Mouse (Mus musculus) inflammation-experienced regulatory T-cells, adult 6 months (primary cell): ENCODE results near the gene Trim15. TPM values are rescaled to one million over a fixed set of nuclear protein-coding genes. Genes with fewer than 3 reads are reported as not detected.
A peak's percentile ranks its signal among the peaks of the same experiment; 100 is the strongest.
"Not testable (repeated sequence)": the region's sequence is repeated elsewhere in the genome, so short reads cannot be mapped to it uniquely, and the experiment has no call there.

Experiments used
- ATAC-seq: one replicate; pipeline ENCODE4 v1.8.0; 2017
- polyA plus RNA-seq, 3 experiments: library from polyadenylated mRNA; unstranded; fragments of 100-300 nt; shearing (Covaris generic); gene quantifications; one replicate each; pipeline ENCODE4 v1.2.1; 2017

Gene Trim15
- polyA plus RNA-seq, result under 1 TPM; 0.32 to 0.47 (median 0.33) TPM

- no peak for ATAC-seq
Observed at GRCm38 (mm10) chr17:36866719-36867527, at the start of gene Trim15. TSS of gene Trim15 (minus strand) at chr17:36867210.

- ATAC-seq, result no peak
Observed at GRCm38 (mm10) chr17:36915076-36915475, 48.1 kb upstream of the Trim15 start.

DNA sequence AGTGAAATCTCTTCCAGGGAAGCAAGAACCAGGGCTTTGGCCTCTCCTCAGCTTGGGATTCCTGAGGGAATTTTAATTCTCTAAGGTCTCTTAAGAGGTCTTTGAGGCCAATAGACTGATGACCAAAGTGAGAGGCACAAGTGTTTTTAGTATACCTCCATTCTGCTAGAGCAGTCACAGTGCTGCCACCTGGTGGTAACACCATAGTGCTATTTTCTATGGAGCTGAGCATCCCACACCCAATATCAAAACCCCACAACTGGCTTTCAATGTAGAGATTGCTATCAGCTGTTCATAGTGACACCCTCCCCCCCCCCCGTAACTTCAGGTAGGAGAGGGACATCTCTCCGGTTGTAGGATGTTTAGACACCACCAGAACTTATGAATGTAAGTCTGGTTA is 47.1 kb upstream of the Trim15 start:
- peak; percentile 52 for ATAC-seq

DNA sequence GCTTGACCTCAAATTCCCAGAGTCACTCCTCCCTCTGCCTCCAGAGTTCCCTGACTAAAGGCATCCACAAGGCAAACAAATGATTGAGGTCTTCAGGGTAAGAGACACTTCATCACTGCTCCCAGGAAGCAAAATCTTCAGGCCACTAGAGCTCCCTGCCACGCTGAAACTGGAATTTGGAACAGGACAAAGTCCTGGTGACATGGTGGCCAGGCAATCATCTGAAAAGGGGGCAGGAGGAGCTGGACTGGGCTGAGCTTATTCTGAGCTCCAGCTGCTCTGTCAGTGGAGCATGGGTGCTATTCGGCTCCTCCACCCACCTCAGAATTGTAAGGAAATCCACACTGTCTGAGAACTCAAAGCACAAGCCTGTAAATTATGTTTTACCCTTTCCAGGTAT is 45.0 kb upstream of the Trim15 start:
- ATAC-seq, result no peak

DNA sequence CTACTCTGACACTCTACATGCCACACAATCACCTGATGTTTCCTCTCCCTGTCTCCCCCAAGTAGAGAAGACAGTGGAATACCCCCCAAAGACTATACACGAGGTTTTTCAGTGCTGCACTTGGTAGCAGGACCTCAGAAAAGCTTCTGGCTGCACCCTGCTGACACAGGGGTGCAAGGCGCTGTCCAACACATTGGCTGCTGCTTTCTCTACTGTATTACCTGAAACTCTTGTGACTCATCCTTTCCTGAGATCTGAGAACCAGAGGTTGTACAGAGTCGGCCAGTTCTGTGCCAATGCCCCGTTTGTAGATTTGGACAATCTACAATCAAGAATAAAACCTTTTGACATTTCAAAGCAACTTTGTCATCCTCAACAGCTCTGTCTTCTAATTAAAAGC is 42.8 kb upstream of the Trim15 start:
- no peak for ATAC-seq

GRCm38 (mm10) chr17:36908235-36908634 is 41.2 kb upstream of the Trim15 start:
- ATAC-seq, result no peak

DNA sequence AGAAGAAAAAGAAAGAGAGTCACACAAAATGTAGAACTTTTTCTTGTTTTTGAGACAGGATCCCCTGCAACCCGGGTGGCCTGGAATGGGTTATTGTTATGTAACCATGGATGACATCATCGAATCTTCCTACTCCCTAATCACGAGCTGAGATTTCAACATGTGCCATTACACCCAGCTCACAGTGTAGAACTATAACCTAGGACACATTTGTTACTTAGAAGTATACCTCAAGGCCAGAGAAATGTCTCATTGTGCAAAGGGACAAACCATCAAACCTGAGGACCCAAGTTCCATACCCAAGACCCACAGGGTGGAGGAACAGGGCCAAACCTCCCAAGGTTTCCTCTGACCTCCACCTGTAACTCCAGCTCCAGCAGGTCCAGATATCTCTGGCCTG is 36.6 kb upstream of the Trim15 start:
- ATAC-seq, result no peak

DNA sequence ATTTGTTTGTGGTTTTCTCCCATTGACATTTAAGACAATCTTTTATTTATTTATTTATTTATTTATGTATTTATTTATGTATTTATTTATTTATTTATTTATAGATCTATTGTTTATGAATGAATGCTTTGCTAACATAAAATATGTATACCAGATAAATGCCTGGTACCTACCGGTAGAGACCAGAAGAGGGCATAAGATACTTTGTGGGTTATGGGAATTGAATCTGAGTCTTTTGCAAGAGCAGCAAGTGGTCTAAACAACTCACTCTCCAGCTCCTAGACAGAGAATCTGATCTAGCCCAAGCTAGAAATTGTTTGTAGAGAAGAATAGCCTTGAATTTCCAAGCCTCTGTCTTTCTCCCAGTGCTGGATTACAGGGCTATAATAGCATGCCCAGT is 33.7 kb upstream of the Trim15 start:
- no peak for ATAC-seq

DNA sequence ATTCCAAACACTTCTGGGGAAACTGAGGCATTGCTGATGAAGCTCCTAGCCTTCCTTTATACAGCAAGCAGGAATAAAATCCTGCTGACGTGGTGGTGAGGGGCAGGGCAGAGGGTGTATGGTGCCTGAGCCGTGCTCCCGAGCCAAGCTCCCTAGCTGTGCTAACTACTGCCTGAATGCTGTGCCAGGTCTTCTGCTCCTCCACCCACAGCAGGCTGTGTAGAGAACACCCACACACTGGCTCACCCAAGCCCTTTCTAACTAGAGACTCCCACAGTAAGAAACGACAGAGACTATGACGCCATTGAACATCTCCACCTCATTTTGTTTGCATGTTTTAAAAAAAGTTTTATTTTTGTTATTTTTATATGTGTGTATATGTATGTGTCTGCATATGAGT is 33.0 kb upstream of the Trim15 start:
- ATAC-seq, result no peak

- ATAC-seq, result no peak
Observed at GRCm38 (mm10) chr17:36899376-36899775, 32.4 kb upstream of the Trim15 start.

DNA sequence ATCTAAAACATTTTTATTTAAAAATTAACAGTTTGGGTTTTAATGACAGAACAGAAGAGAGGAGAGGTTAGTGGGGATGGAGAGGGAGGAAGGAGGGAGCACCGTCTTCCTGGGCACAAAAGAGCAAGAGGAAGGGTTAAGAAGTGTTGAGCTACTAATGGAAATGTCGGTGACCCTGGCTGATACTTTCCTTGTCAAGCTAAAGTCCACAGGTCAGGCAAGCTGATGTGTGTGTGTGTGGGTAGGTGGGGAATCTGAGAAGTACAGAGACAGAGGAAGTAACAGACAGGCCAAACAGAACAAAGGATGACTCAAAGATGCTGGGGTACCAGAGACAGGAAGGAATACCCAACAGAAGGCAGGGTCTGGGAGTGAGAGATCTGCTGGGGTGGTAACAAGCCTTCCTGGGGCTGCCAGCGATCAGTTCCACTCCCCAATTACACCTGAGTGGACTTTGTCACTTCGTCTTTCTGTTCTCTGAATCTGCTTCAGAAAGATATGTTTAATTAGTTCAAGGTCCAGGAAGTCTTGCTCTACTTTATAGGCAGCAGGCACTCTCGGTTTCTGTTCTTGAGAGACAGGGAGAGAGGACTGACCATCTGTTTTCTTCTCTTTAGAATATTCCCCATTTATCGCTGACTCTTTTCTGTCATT is 30.7 kb upstream of the Trim15 start, which contains the start of gene Trim31:
Gene Trim31, plus strand, starts transcription at position 567 of the 654 bp plus-strand sequence.
- ATAC-seq, result no peak

- no peak for ATAC-seq
Observed at GRCm38 (mm10) chr17:36897065-36897464, 30.1 kb upstream of the Trim15 start.

- no peak for ATAC-seq
Observed at GRCm38 (mm10) chr17:36896583-36896982, 29.6 kb upstream of the Trim15 start.

DNA sequence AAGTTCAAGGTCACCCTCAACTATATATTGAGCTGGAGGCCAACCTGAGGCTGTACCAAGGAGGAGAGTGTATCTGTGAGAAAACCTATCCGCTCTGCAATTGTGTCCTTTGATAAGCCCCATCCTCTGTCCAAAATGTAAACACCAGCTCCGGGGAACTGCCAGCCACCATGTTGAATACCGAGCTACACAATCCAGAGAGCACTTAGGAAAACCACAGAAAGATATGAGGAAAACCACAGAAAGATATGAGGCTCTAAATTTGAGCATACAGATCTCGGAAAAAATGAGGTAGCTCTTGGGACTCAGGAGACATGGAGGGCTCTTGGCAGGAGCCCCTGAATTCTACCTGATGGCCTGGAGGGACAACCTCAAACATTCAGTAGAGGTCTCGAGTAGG is 26.4 kb upstream of the Trim15 start:
- no peak for ATAC-seq

- ATAC-seq, result peak; percentile 74
Observed at GRCm38 (mm10) chr17:36892362-36892761, 25.4 kb upstream of the Trim15 start.

DNA sequence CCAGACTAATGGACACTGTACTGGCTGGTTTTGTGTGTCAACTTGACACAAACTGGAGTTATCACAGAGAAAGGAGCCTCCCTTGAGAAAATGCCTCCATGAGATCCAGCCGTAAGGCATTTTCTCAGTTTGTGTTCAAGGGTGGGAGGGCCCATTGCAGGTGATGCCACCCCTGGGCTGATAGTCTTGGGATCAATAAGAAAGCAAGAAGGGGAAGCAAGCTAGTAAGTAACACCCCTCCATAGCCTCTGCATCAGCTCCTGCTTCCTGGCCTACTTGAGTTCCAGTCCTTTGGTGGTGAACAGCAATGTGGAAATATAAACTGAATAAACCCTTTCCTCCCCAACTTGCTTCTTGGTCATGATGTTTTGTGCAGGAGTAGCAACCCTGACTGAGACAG is 24.5 kb upstream of the Trim15 start:
- ATAC-seq, result not testable (repeated sequence)

DNA sequence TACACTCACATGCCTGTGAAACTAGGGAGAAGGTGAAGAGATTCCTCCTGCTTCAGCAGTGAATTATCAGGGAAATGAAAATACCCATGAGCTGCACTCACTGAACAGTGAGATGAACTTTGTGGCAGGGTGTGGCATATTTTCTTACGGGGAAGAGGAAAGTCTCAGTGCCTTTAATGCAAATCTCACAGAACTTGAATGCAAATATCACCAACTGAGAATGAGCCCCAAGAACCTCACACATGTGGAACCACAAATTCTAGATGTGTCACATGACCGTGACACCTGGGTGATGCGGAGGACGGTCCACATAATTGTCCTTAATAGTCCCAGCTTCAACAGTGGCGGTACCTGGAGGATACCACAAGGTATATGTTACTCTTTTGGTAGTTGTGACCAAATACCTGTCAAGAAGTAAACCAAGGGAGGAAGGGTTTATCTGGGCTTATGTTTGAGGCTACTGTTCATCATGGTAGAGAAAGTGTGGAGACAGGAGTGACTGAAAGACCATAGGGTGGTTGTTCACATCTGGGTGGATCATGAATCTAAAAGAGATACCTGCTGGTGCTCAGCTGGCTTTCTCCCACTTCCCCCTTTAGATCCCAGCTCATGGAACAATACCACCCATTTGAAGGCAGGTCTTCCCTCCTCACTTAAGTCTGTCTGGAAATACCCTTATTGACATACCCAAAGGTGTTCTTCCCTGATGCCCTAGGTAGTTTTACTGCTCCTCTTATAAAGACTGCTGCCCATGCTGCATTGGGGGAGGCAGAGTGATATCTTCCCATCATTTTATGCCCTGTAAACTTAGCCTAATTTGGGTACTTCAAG is 23.3 kb upstream of the Trim15 start, which contains the start of gene Trim40:
Gene Trim40, minus strand, starts transcription at position 51 of the 831 bp plus-strand sequence.
- no peak for ATAC-seq

- ATAC-seq, result no peak
Observed at GRCm38 (mm10) chr17:36885132-36885790, 18.3 kb upstream of the Trim15 start.

GRCm38 (mm10) chr17:36883350-36883749 is 16.3 kb upstream of the Trim15 start:
- no peak for ATAC-seq

DNA sequence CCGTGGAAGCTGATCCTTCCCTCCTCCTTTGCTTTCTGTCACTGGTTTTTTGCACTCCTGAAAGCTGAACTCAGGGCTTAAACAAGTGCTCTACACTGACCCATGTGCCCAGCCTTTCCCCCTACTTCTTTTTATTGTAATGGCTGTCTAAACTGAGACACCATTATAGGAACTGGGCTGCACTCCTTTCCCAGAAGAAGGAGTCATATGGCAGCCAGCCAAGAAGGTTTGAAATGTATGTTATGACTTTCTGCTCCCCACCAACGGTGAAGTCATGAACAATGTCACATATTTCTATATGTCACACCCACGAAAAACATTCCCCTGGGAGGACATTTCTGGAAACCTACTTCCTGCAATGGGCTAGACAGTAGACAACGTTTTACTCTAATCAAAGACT is 7.6 kb upstream of the Trim15 start:
- ATAC-seq, result no peak

- no peak for ATAC-seq
Observed at GRCm38 (mm10) chr17:36869955-36870810, 3.2 kb upstream of the Trim15 start.
